ENCODE assay signal across 27 mouse cellular contexts in the genomic region with DNA sequence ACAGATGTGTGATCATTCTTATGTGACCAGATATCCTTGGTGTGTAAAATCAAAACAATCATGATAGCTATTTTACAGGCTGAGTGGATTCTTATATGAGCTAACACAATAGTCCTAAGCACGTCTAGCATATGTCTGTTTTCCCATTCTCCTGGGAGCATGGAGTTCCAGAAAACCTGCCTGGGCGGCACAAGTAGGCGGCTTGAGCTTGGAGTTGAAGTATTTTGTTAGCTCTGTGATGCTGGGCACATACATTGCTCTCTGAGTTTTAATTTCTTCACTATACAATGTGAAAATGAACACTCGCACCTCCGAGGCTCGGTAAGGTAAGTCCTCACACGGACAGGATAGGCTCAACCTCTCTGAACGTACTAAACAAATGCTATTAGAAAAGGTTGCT.
DNase-seq lines count a peak whose midpoint lies in the region; TF ChIP-seq lines count a peak whose summit lies in the region.
"Had no signal": no experiment of that assay in that cellular context is flagged by ENCODE, and none has a peak within 500 bp of the region (broad histone marks: within the 10 kb centered on the region; RNA-seq: fewer than 3 reads in every experiment).

No protein-coding gene starts in this region.

- intact Hi-C loops in left cerebral cortex, postnatal 36 days (cut with DNase I): no loop called here

- H3K27ac ChIP-seq in layer of hippocampus, adult 2 months: peak overlapping the region; percentile 19
- H3K27ac ChIP-seq: embryonic facial prominence, embryonic 10.5 days; embryonic facial prominence, embryonic 13.5 days; forebrain, embryonic 12.5 days; forebrain, embryonic 15.5 days; heart, adult 2 months; heart, embryonic 10.5 days; heart, embryonic 13.5 days; hindbrain, embryonic 12.5 days; hindbrain, embryonic 15.5 days had no signal

- peak; percentile 12 to 37 for DNase-seq in frontal cortex, adult 2 months (ENCODE audit: extremely low spot score in 1 of 2, low spot score in 1 of 2)
- DNase-seq in frontal cortex, postnatal 25 days (ENCODE audit: low spot score in 2 of 2): no peak
- no peak for DNase-seq in layer of hippocampus, adult 2 months (ENCODE audit: low spot score in 2 of 2)
- no peak for DNase-seq in layer of hippocampus, adult 9-10 months (ENCODE audit: low spot score)
- peak; percentile 13 to 29 for DNase-seq in left cerebral cortex, postnatal 36 days (ENCODE audit: low spot score in 2 of 2)
- DNase-seq in left cerebral cortex, adult 11 months (ENCODE audit: low spot score): no peak
- DNase-seq in telencephalon, adult 2 months (ENCODE audit: low read depth, low spot score): peak; percentile 23
- DNase-seq: adrenal gland, adult 2 months; adrenal gland, postnatal 14 days; B cell, adult 2 months; cerebellum, adult 11-12 months; cerebellum, adult 8-10 months; cerebellum, postnatal 10 days; cerebellum, postnatal 36 days; embryo, embryonic 11 days; gastrocnemius, postnatal 25 days; heart, adult 2 months; heart, postnatal 14 days had no signal

- TF ChIP-seq CTCF in layer of hippocampus, adult 2 months (conservative IDR thresholded peaks at IDR 0.05): no peak

- no peak overlapping the region for H3K4me3 ChIP-seq in layer of hippocampus, adult 2 months
- H3K4me3 ChIP-seq: embryonic facial prominence, embryonic 10.5 days; embryonic facial prominence, embryonic 13.5 days; erythroblast, embryonic 14.5 days; forebrain, embryonic 12.5 days; forebrain, embryonic 15.5 days; heart, adult 2 months; heart, embryonic 10.5 days; heart, embryonic 13.5 days; hindbrain, embryonic 12.5 days; hindbrain, embryonic 15.5 days had no signal

Comparison
In these comparisons a context has a peak if more than half of its experiments do, and no peak if none do; other contexts are left out.
1. DNase-seq: peak in frontal cortex, adult 2 months (2 of 2), left cerebral cortex, postnatal 36 days (2 of 2) and telencephalon, adult 2 months (single experiment); none in frontal cortex, postnatal 25 days (0 of 2), layer of hippocampus, adult 2 months (0 of 2), layer of hippocampus, adult 9-10 months (single experiment) and left cerebral cortex, adult 11 months (single experiment).